Mouse (Mus musculus) liver, adult 2 months (tissue): ENCODE measurements around the gene Fcgr4. TPM values are rescaled to one million over a fixed set of nuclear protein-coding genes. Genes with fewer than 3 reads are reported as not detected.
"Not testable (repeated sequence)": the region's sequence is repeated elsewhere in the genome, so short reads cannot be mapped to it uniquely, and the experiment has no call there.

Experiments used
- DNase-seq: peaks from one replicate; pipeline ENCODE4 v3.0.0-alpha.2; 2011; ENCODE audit warnings: low read depth, low spot score; ENCODE audit errors: extremely low read depth
- H3K27ac ChIP-seq: fragments of 200-500 bp; replicated peaks from 2 replicates; pipeline ENCODE4 v1.5.1; 2012; ENCODE audit warnings: low read depth, mild to moderate bottlenecking, control low read depth, inconsistent platforms, low read length; ENCODE audit not compliant: insufficient read depth
- H3K27me3 ChIP-seq: fragments of 200-500 bp; 2 replicates; pipeline ENCODE4 v1.6.1; 2012; ENCODE audit warnings: mild to moderate bottlenecking, moderate library complexity, low read length, inconsistent platforms; ENCODE audit not compliant: control insufficient read depth, insufficient read depth
- H3K36me3 ChIP-seq: fragments of 200-500 bp; 2 replicates; pipeline ENCODE4 v1.6.1; 2012; ENCODE audit warnings: low read length, inconsistent platforms; ENCODE audit not compliant: control insufficient read depth, insufficient read depth
- H3K4me1 ChIP-seq: fragments of 200-500 bp; 2 replicates; pipeline ENCODE4 v1.6.1; 2011; ENCODE audit warnings: low read length; ENCODE audit not compliant: control insufficient read depth, insufficient read depth
- H3K4me3 ChIP-seq: fragments of 200-500 bp; 2 replicates; pipeline ENCODE4 v1.5.1; 2011; ENCODE audit warnings: low read depth, mild to moderate bottlenecking, control low read depth, low read length, moderate library complexity; ENCODE audit not compliant: insufficient read depth
- H3K79me2 ChIP-seq: fragments of 200-500 bp; 2 replicates; pipeline ENCODE4 v1.6.1; 2012; ENCODE audit warnings: inconsistent platforms, mild to moderate bottlenecking, low read length, moderate library complexity; ENCODE audit not compliant: control insufficient read depth, insufficient read depth
- H3K9ac ChIP-seq: fragments of 200-500 bp; 2 replicates; pipeline ENCODE4 v1.6.1; 2012; ENCODE audit warnings: low read depth, mild to moderate bottlenecking, control low read depth, inconsistent platforms, low read length
- WGBS: fragments of 180-500 bp; shearing (Covaris S2); methylation state at CpG from one replicate; pipeline ENCODE4 v1.1.7; 2018; 5-methylcytosine and 5-hydroxymethylcytosine counted together
- polyA plus RNA-seq: library from polyadenylated mRNA; depleted of rRNA; stranded (reverse); fragments of >200 nt; gene quantifications from 2 replicates; pipeline ENCODE4 v1.2.3, GENCODE M21; 2012
- total RNA-seq: library from RNA; depleted of rRNA; stranded (reverse); fragments of >200 nt; gene quantifications from 2 replicates; pipeline ENCODE4 v1.2.3, GENCODE M21; 2014

Fcgr4 gene
- total and polyA plus RNA-seq, 2 experiments = 4.5 to 10.3 TPM

GRCm38 (mm10) chr1:171067928-171068327 is 49.2 kb downstream of the Fcgr4 start:
- not testable (repeated sequence) for DNase-seq, H3K4me3 ChIP-seq, H3K9ac ChIP-seq, H3K79me2 ChIP-seq, H3K4me1 ChIP-seq, H3K36me3 ChIP-seq, H3K27ac ChIP-seq
- H3K27me3 ChIP-seq = peaks cover 25% of the 10 kb centered on the region
- 47% methylated on average over 5 of the region's 5 CpGs for WGBS

- not testable (repeated sequence) for H3K79me2 ChIP-seq, DNase-seq, H3K4me3 ChIP-seq, H3K4me1 ChIP-seq, H3K27ac ChIP-seq, H3K9ac ChIP-seq, H3K36me3 ChIP-seq
- peaks cover 22% of the 10 kb centered on the region for H3K27me3 ChIP-seq
- 69% methylated on average over 3 of the region's 3 CpGs for WGBS
Measured at GRCm38 (mm10) chr1:171069508-171069907, 50.8 kb downstream of the Fcgr4 start.

- WGBS = 23% methylated on average over 16 of the region's 16 CpGs
Measured at GRCm38 (mm10) chr1:171070879-171071278, 52.2 kb downstream of the Fcgr4 start.

GRCm38 (mm10) chr1:171071726-171072125 is 53.0 kb downstream of the Fcgr4 start:
- not testable (repeated sequence) for DNase-seq, H3K27ac ChIP-seq, H3K4me3 ChIP-seq, H3K4me1 ChIP-seq, H3K9ac ChIP-seq, H3K79me2 ChIP-seq, H3K36me3 ChIP-seq
- WGBS = no CpG with 5 or more reads among the region's 35 CpGs
- peaks cover 18% of the 10 kb centered on the region for H3K27me3 ChIP-seq

More at GRCm38 (mm10) chr1:171070879-171071278, 52.2 kb downstream of the Fcgr4 start:
- not testable (repeated sequence) for DNase-seq, H3K27ac ChIP-seq, H3K9ac ChIP-seq, H3K36me3 ChIP-seq, H3K79me2 ChIP-seq, H3K4me1 ChIP-seq, H3K4me3 ChIP-seq
- peaks cover 18% of the 10 kb centered on the region for H3K27me3 ChIP-seq

- peaks cover 19% of the 10 kb centered on the region for H3K27me3 ChIP-seq
- H3K4me3 ChIP-seq, DNase-seq, H3K4me1 ChIP-seq, H3K36me3 ChIP-seq, H3K27ac ChIP-seq, H3K79me2 ChIP-seq, H3K9ac ChIP-seq: not testable (repeated sequence)
- WGBS = no CpG with 5 or more reads among the region's 45 CpGs
Measured at GRCm38 (mm10) chr1:171072217-171072616, 53.5 kb downstream of the Fcgr4 start.

- WGBS = 14% methylated on average over 7 of the region's 10 CpGs
- not testable (repeated sequence) for H3K27ac ChIP-seq, H3K4me3 ChIP-seq, H3K4me1 ChIP-seq, H3K36me3 ChIP-seq, H3K9ac ChIP-seq, DNase-seq, H3K79me2 ChIP-seq
- H3K27me3 ChIP-seq = peaks cover 15% of the 10 kb centered on the region
Measured at GRCm38 (mm10) chr1:171074283-171074682, 55.6 kb downstream of the Fcgr4 start.

GRCm38 (mm10) chr1:171076176-171076575 is 57.5 kb downstream of the Fcgr4 start:
- DNase-seq, H3K9ac ChIP-seq, H3K27ac ChIP-seq, H3K36me3 ChIP-seq, H3K4me3 ChIP-seq, H3K27me3 ChIP-seq, H3K4me1 ChIP-seq, H3K79me2 ChIP-seq: not testable (repeated sequence)
- WGBS = 76% methylated on average over 5 of the region's 5 CpGs

GRCm38 (mm10) chr1:171077192-171077591 is 58.5 kb downstream of the Fcgr4 start:
- not testable (repeated sequence) for H3K36me3 ChIP-seq, DNase-seq, H3K4me3 ChIP-seq, H3K4me1 ChIP-seq, H3K79me2 ChIP-seq, H3K27ac ChIP-seq, H3K27me3 ChIP-seq, H3K9ac ChIP-seq
- 49% methylated on average over 5 of the region's 5 CpGs for WGBS

GRCm38 (mm10) chr1:171077955-171078354 is 59.2 kb downstream of the Fcgr4 start:
- not testable (repeated sequence) for H3K4me1 ChIP-seq, H3K27me3 ChIP-seq, H3K9ac ChIP-seq, H3K4me3 ChIP-seq, H3K79me2 ChIP-seq, H3K27ac ChIP-seq, H3K36me3 ChIP-seq, DNase-seq
- WGBS = 3% methylated on average over 19 of the region's 27 CpGs
